Mouse (Mus musculus): ENCODE results near the gene BC030867.

DNA sequence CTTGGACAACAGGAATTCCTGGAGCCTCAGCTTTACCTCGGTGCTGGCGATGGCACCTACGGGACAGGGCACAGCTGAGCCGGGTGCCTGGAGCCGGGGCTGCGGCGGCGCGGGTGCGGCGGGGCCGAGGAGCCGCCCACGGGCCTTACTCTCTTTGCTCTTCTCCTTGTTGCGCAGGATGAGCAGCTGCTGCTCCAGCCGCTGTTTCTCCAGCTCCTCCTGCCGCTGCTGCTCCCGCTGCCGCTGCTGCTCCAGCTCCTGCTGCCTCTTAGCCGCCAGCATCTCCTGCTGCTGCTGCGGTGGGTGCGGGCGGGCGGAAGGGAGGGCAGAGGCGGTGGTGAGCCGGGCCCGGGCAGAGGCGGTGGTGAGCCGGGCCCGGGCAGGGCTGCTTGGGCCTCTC, 42.2 kb upstream of the BC030867 start:
- no peak for TF ChIP-seq POLR2A (IDR thresholded peaks at IDR 0.05; ENCODE audit: borderline replicate concordance, extremely low read depth, low read depth, low read length)
- TF ChIP-seq CTCF (IDR thresholded peaks at IDR 0.05; ENCODE audit: insufficient read depth, low read length) = no peak

Measured in lung, adult 2 months (tissue).